Comparison of ENCODE assay signal across 28 mouse cellular contexts in the genomic region with DNA sequence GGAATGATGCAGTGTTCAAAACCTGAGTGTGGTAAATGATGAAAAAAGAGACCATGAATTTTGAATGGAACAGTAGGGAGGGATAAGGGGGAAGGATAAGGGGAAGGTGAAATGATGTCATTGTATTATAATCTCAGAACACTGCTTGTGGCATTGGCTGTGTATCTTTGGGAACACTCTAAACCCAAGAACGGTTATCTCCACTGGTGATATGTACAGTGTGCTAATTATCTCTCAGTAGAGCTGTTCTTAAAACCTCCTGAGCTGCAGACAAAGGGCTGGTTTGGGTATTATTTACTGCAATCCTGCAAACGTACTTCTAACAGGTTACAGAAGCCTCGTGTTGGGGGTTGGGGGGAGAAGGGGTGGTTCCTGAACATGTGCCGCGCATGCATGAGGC.
DNase-seq lines count a peak whose midpoint lies in the region; ATAC-seq and TF ChIP-seq lines count a peak whose summit lies in the region.
"Had no signal": no experiment of that assay in that cellular context is flagged by ENCODE, and none has a peak within 500 bp of the region (broad histone marks: within the 10 kb centered on the region; RNA-seq: fewer than 3 reads in every experiment).

No protein-coding gene starts in this region.

- ATAC-seq in liver, embryonic 12.5 days, result 0 out of 2 replicates have a peak, but pooled peaks have one; percentile 21
- ATAC-seq in liver, embryonic 11.5 days (replicated peaks; ENCODE audit: low FRiP score), result no peak
- peak; percentile 13; the same call in 1 of the 2 replicates for ATAC-seq in liver, embryonic 14.5 days (ENCODE audit: insufficient read depth)
- ATAC-seq in liver, postnatal 0 days, result no peak
- ATAC-seq in liver, embryonic 16.5 days (ENCODE audit: low read depth), result peak; percentile 24; the same call in 1 of the 2 replicates
- ATAC-seq in megakaryocyte-erythroid progenitor cell, adult 5-6 weeks (replicated peaks; ENCODE audit: low FRiP score, low TSS enrichment, poor library complexity, severe bottlenecking), result peak; percentile 85
- ATAC-seq: CD4-positive, CD25-positive, alpha-beta regulatory T cell, adult 4 months; forebrain, embryonic 14.5 days; forebrain, embryonic 16.5 days had no signal

- no peaks in the 10 kb centered on the region for H3K9me3 ChIP-seq in liver, embryonic 12.5 days (replicated peaks)
- no peaks in the 10 kb centered on the region for H3K9me3 ChIP-seq in liver, embryonic 11.5 days (ENCODE audit: control insufficient read depth, low read length)
- no peaks in the 10 kb centered on the region for H3K9me3 ChIP-seq in liver, embryonic 14.5 days (ENCODE audit: control insufficient read depth, low read length)
- no peaks in the 10 kb centered on the region for H3K9me3 ChIP-seq in liver, postnatal 0 days (ENCODE audit: low read length)
- no peaks in the 10 kb centered on the region for H3K9me3 ChIP-seq in liver, embryonic 16.5 days (replicated peaks; ENCODE audit: control insufficient read depth, low read length)
- H3K9me3 ChIP-seq: embryonic facial prominence, embryonic 13.5 days; embryonic facial prominence, embryonic 15.5 days; forebrain, embryonic 10.5 days; forebrain, embryonic 12.5 days; G1E had no signal

- no peak overlapping the region for H3K4me2 ChIP-seq in liver, embryonic 12.5 days
- H3K4me2 ChIP-seq in liver, embryonic 11.5 days, result no peak overlapping the region
- H3K4me2 ChIP-seq in liver, embryonic 14.5 days (ENCODE audit: low read depth), result no peak overlapping the region
- no peak overlapping the region for H3K4me2 ChIP-seq in liver, postnatal 0 days (ENCODE audit: low read depth, low read length)
- H3K4me2 ChIP-seq in liver, embryonic 16.5 days (ENCODE audit: low read depth, low read length), result no peak overlapping the region
- H3K4me2 ChIP-seq: embryonic facial prominence, embryonic 13.5 days; embryonic facial prominence, embryonic 15.5 days; forebrain, embryonic 12.5 days had no signal

- TF ChIP-seq EP300 in liver, embryonic 14.5 days (IDR thresholded peaks at IDR 0.05; ENCODE audit: low read depth), result no peak
- no peak for TF ChIP-seq EP300 in liver, postnatal 0 days (IDR thresholded peaks at IDR 0.05; ENCODE audit: low read depth)

- 61% methylated on average over 5 of the region's 5 CpGs for WGBS in liver, embryonic 12.5 days (ENCODE audit: insufficient replicate concordance)
- WGBS in liver, embryonic 11.5 days, result 75% methylated on average over 5 of the region's 5 CpGs
- 43% methylated on average over 5 of the region's 5 CpGs for WGBS in liver, embryonic 14.5 days (ENCODE audit: insufficient replicate concordance)
- 57% methylated on average over 5 of the region's 5 CpGs for WGBS in liver, postnatal 0 days (ENCODE audit: insufficient replicate concordance)
- WGBS in liver, embryonic 16.5 days (ENCODE audit: insufficient replicate concordance), result 40% methylated on average over 5 of the region's 5 CpGs

- H3K4me1 ChIP-seq in liver, embryonic 12.5 days, result no peaks in the 10 kb centered on the region
- H3K4me1 ChIP-seq in liver, embryonic 11.5 days (replicated peaks; ENCODE audit: control insufficient read depth, insufficient read depth, low read length), result no peaks in the 10 kb centered on the region
- no peaks in the 10 kb centered on the region for H3K4me1 ChIP-seq in liver, embryonic 14.5 days (replicated peaks; ENCODE audit: control insufficient read depth in 2 of 2, insufficient read depth in 2 of 2, low read length in 1 of 2)
- H3K4me1 ChIP-seq in liver, postnatal 0 days (ENCODE audit: insufficient read depth), result no peaks in the 10 kb centered on the region
- H3K4me1 ChIP-seq in liver, embryonic 16.5 days (ENCODE audit: control insufficient read depth, low read depth, low read length), result no peaks in the 10 kb centered on the region
- H3K4me1 ChIP-seq: forebrain, embryonic 12.5 days had no signal

- H3K36me3 ChIP-seq in liver, embryonic 12.5 days, result no peaks in the 10 kb centered on the region
- H3K36me3 ChIP-seq in liver, embryonic 11.5 days (ENCODE audit: control insufficient read depth, insufficient read depth, low read length), result no peaks in the 10 kb centered on the region
- no peaks in the 10 kb centered on the region for H3K36me3 ChIP-seq in liver, embryonic 14.5 days (replicated peaks; ENCODE audit: control insufficient read depth, insufficient read depth, low read depth)
- no peaks in the 10 kb centered on the region for H3K36me3 ChIP-seq in liver, postnatal 0 days (replicated peaks; ENCODE audit: insufficient read depth, low read length)
- no peaks in the 10 kb centered on the region for H3K36me3 ChIP-seq in liver, embryonic 16.5 days (ENCODE audit: control insufficient read depth, insufficient read depth)
- H3K36me3 ChIP-seq: embryonic facial prominence, embryonic 13.5 days; embryonic facial prominence, embryonic 15.5 days; forebrain, embryonic 10.5 days; forebrain, embryonic 12.5 days; G1E had no signal

- H3K4me3 ChIP-seq in liver, embryonic 12.5 days, result no peak overlapping the region
- no peak overlapping the region for H3K4me3 ChIP-seq in liver, embryonic 11.5 days (ENCODE audit: low read depth, low read length)
- H3K4me3 ChIP-seq in liver, embryonic 14.5 days (ENCODE audit: insufficient read depth in 1 of 2, low read depth in 2 of 2, low read length in 2 of 2), result no peak overlapping the region
- no peak overlapping the region for H3K4me3 ChIP-seq in liver, postnatal 0 days (ENCODE audit: low read depth, low read length)
- no peak overlapping the region for H3K4me3 ChIP-seq in liver, embryonic 16.5 days (ENCODE audit: low read depth, low read length)
- H3K4me3 ChIP-seq: embryonic facial prominence, embryonic 13.5 days; embryonic facial prominence, embryonic 15.5 days; erythroblast, embryonic 14.5 days; forebrain, embryonic 10.5 days; forebrain, embryonic 12.5 days had no signal

- H3K9ac ChIP-seq in liver, embryonic 12.5 days, result no peak overlapping the region
- no peak overlapping the region for H3K9ac ChIP-seq in liver, embryonic 11.5 days (ENCODE audit: low read depth, low read length)
- H3K9ac ChIP-seq in liver, embryonic 14.5 days (replicated peaks), result no peak overlapping the region
- H3K9ac ChIP-seq in liver, postnatal 0 days (replicated peaks), result no peak overlapping the region
- H3K9ac ChIP-seq in liver, embryonic 16.5 days (ENCODE audit: low read depth, low read length), result no peak overlapping the region
- H3K9ac ChIP-seq: embryonic facial prominence, embryonic 13.5 days; embryonic facial prominence, embryonic 15.5 days; forebrain, embryonic 12.5 days had no signal

- TF ChIP-seq CTCF in liver, embryonic 14.5 days (IDR thresholded peaks at IDR 0.05; ENCODE audit: low read depth), result no peak
- no peak for TF ChIP-seq CTCF in liver, postnatal 0 days (IDR thresholded peaks at IDR 0.05; ENCODE audit: low read depth)

- H3K27ac ChIP-seq in liver, embryonic 12.5 days, result no peak overlapping the region
- H3K27ac ChIP-seq in liver, embryonic 11.5 days (ENCODE audit: low read depth, low read length), result no peak overlapping the region
- no peak overlapping the region for H3K27ac ChIP-seq in liver, embryonic 14.5 days
- H3K27ac ChIP-seq in liver, postnatal 0 days (ENCODE audit: low read depth), result no peak overlapping the region
- no peak overlapping the region for H3K27ac ChIP-seq in liver, embryonic 16.5 days (ENCODE audit: low read length)
- H3K27ac ChIP-seq: embryonic facial prominence, embryonic 13.5 days; embryonic facial prominence, embryonic 15.5 days; forebrain, embryonic 10.5 days; forebrain, embryonic 12.5 days had no signal

- H3K27me3 ChIP-seq in liver, embryonic 12.5 days (replicated peaks), result no peaks in the 10 kb centered on the region
- H3K27me3 ChIP-seq in liver, embryonic 11.5 days (replicated peaks; ENCODE audit: control insufficient read depth, insufficient read depth, low read length), result no peaks in the 10 kb centered on the region
- no peaks in the 10 kb centered on the region for H3K27me3 ChIP-seq in liver, embryonic 14.5 days (ENCODE audit: control insufficient read depth, insufficient read depth, low read length)
- no peaks in the 10 kb centered on the region for H3K27me3 ChIP-seq in liver, postnatal 0 days (ENCODE audit: insufficient read depth, low read length)
- H3K27me3 ChIP-seq in liver, embryonic 16.5 days (ENCODE audit: control insufficient read depth, insufficient read depth, low read depth, low read length), result no peaks in the 10 kb centered on the region
- H3K27me3 ChIP-seq: CH12.LX; embryonic facial prominence, embryonic 13.5 days; embryonic facial prominence, embryonic 15.5 days; forebrain, embryonic 12.5 days had no signal

- no peak for DNase-seq in liver, embryonic 11.5 days (ENCODE audit: low spot score)
- DNase-seq in liver, embryonic 14.5 days (ENCODE audit: low read depth in 3 of 3, low spot score in 3 of 3), result no peak
- no peak for DNase-seq in liver, postnatal 0 days
- DNase-seq in kidney, postnatal 36 days, result no peak
- DNase-seq in neural tube, embryonic 10.5 days (ENCODE audit: extremely low spot score, low spot score), result no peak
- DNase-seq: adrenal gland, adult 2 months; adrenal gland, postnatal 10 days; adrenal gland, postnatal 25 days; B cell, adult 2 months; cerebellum, adult 11-12 months; cerebellum, adult 2 months; cerebellum, adult 9-10 months; cerebellum, postnatal 10 days; cerebellum, postnatal 25 days; embryo, embryonic 11 days had no signal

Comparison
In these comparisons a context has a peak if more than half of its experiments do, and no peak if none do; other contexts are left out.
1. ATAC-seq: peak in liver, embryonic 12.5 days (single experiment), liver, embryonic 14.5 days (single experiment), liver, embryonic 16.5 days (single experiment) and megakaryocyte-erythroid progenitor cell, adult 5-6 weeks (single experiment); none in liver, embryonic 11.5 days (single experiment) and liver, postnatal 0 days (single experiment).